Mouse (Mus musculus) erythroblast, embryonic 14.5 days (primary cell): ENCODE results near the gene Krt12.

Experiments used
- GATA1 ChIP-seq: IDR thresholded peaks from 2 replicates; pipeline ENCODE4 v1.6.1; 2012; ENCODE audit warnings: low read length, inconsistent platforms, mixed read lengths
- TAL1 ChIP-seq: IDR thresholded peaks from 3 replicates; pipeline ENCODE4 v1.6.1; 2012; ENCODE audit warnings: low read length, inconsistent platforms, mixed read lengths

DNA sequence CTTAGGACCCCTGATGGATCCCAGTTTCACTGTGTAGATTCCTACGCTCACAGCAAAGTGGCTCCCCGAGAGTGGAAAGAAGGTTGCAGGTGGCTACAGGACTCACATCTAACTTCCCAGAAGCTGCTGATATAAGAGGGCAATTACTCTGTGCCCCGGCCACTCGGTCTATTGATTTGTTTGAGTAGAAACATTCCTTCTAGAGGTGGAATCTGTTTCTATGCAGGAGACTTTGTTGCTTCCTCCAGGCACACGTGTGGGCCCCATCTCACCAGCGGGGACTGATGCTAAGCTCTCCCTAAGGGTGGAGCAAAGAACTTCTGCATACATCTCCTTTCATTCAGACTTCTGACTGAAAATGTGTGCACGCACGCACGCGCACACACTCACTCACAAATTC, 17.4 kb upstream of the Krt12 start:
- TF ChIP-seq TAL1 (no peak), GATA1 (no peak)
